14 mouse cellular contexts compared by ENCODE assay signal in genomic region chr7:68072524-68073459, GRCm38 (mm10).
DNase-seq lines count a peak whose midpoint lies in the region; ATAC-seq and TF ChIP-seq lines count a peak whose summit lies in the region.
"Had no signal": no experiment of that assay in that cellular context is flagged by ENCODE, and none has a peak within 500 bp of the region (broad histone marks: within the 10 kb centered on the region; RNA-seq: fewer than 3 reads in every experiment).

No protein-coding gene starts in this region.

- peak overlapping the region; percentile 23 for H3K4me3 ChIP-seq in heart, embryonic 16.5 days (ENCODE audit: low read length)
- H3K4me3 ChIP-seq in embryonic facial prominence, embryonic 14.5 days (ENCODE audit: low read depth, low read length) = no peak overlapping the region
- no peak overlapping the region for H3K4me3 ChIP-seq in limb, embryonic 14.5 days (replicated peaks; ENCODE audit: low read length)
- H3K4me3 ChIP-seq: megakaryocyte, embryonic 14.5 days; neural tube, embryonic 12.5 days had no signal

- DNase-seq in heart, postnatal 10 days = no peak
- no peak for DNase-seq in embryonic facial prominence, embryonic 14.5 days (ENCODE audit: low spot score)
- DNase-seq in kidney, adult 8-10 months = peak; percentile 82 to 87
- DNase-seq in limb, embryonic 14.5 days (ENCODE audit: low spot score) = no peak
- DNase-seq in adrenal gland, postnatal 4 days (ENCODE audit: low spot score in 2 of 2) = no peak
- no peak for DNase-seq in cerebellum, postnatal 25 days
- DNase-seq: adrenal gland, postnatal 25 days; cerebellum, adult 8-10 months; gastrocnemius, postnatal 36 days had no signal

- peak overlapping the region; percentile 84 for H3K27ac ChIP-seq in heart, embryonic 16.5 days (ENCODE audit: low read length)
- H3K27ac ChIP-seq in embryonic facial prominence, embryonic 14.5 days (replicated peaks; ENCODE audit: low read depth, low read length) = peak overlapping the region; percentile 33; the same call in 1 of the 2 replicates
- peak overlapping the region; percentile 38; the same call in 1 of the 2 replicates for H3K27ac ChIP-seq in limb, embryonic 14.5 days (replicated peaks; ENCODE audit: low read depth, low read length)
- H3K27ac ChIP-seq: neural tube, embryonic 12.5 days had no signal

- H3K9ac ChIP-seq in heart, embryonic 16.5 days (ENCODE audit: low read length) = peak overlapping the region; percentile 50
- H3K9ac ChIP-seq in embryonic facial prominence, embryonic 14.5 days (ENCODE audit: low read depth, low read length) = no peak overlapping the region; the same call in 1 of the 2 replicates
- no peak overlapping the region for H3K9ac ChIP-seq in limb, embryonic 14.5 days (ENCODE audit: low read depth, low read length, severe bottlenecking)
- H3K9ac ChIP-seq: neural tube, embryonic 12.5 days had no signal

- no peaks in the 10 kb centered on the region for H3K27me3 ChIP-seq in heart, embryonic 16.5 days (ENCODE audit: control insufficient read depth, insufficient read depth, low read length)
- no peaks in the 10 kb centered on the region for H3K27me3 ChIP-seq in embryonic facial prominence, embryonic 14.5 days (replicated peaks; ENCODE audit: control insufficient read depth, insufficient read depth, low read length)
- no peaks in the 10 kb centered on the region for H3K27me3 ChIP-seq in limb, embryonic 14.5 days (ENCODE audit: control insufficient read depth, insufficient read depth, low read length)
- H3K27me3 ChIP-seq: CH12.LX; megakaryocyte, embryonic 14.5 days; neural tube, embryonic 12.5 days had no signal

- H3K4me1 ChIP-seq in heart, embryonic 16.5 days (ENCODE audit: control insufficient read depth, insufficient read depth, low read length) = peaks cover 72% of the 10 kb centered on the region
- H3K4me1 ChIP-seq in embryonic facial prominence, embryonic 14.5 days (ENCODE audit: control insufficient read depth, insufficient read depth, low read length) = peaks cover 50% of the 10 kb centered on the region
- peaks cover 38% of the 10 kb centered on the region for H3K4me1 ChIP-seq in limb, embryonic 14.5 days (ENCODE audit: control insufficient read depth, insufficient read depth, low read length)

- 66% methylated on average over 14 of the region's 14 CpGs for WGBS in heart, embryonic 16.5 days
- 68% methylated on average over 14 of the region's 14 CpGs for WGBS in embryonic facial prominence, embryonic 14.5 days
- 74% methylated on average over 14 of the region's 14 CpGs for WGBS in limb, embryonic 14.5 days

- peak overlapping the region; percentile 55 for H3K4me2 ChIP-seq in heart, embryonic 16.5 days (ENCODE audit: low read depth, low read length)
- H3K4me2 ChIP-seq in embryonic facial prominence, embryonic 14.5 days (ENCODE audit: low read depth, low read length) = peak overlapping the region; percentile 21
- H3K4me2 ChIP-seq in limb, embryonic 14.5 days (replicated peaks; ENCODE audit: low read depth, low read length, severe bottlenecking) = peak overlapping the region; percentile 31
- H3K4me2 ChIP-seq: neural tube, embryonic 12.5 days had no signal

- TF ChIP-seq POLR2A in limb, embryonic 14.5 days (IDR thresholded peaks at IDR 0.05; ENCODE audit: borderline replicate concordance, extremely low read depth, insufficient read depth, insufficient read length) = no peak

- no peaks in the 10 kb centered on the region for H3K36me3 ChIP-seq in heart, embryonic 16.5 days (ENCODE audit: control insufficient read depth, insufficient read depth)
- H3K36me3 ChIP-seq in embryonic facial prominence, embryonic 14.5 days (ENCODE audit: control insufficient read depth, insufficient read depth, low read length) = no peaks in the 10 kb centered on the region
- H3K36me3 ChIP-seq in limb, embryonic 14.5 days (ENCODE audit: control insufficient read depth, insufficient read depth, low read length) = no peaks in the 10 kb centered on the region
- H3K36me3 ChIP-seq: neural tube, embryonic 12.5 days had no signal

- ATAC-seq in heart, embryonic 16.5 days (replicated peaks; ENCODE audit: extremely low read depth, insufficient read depth, low FRiP score) = no peak
- ATAC-seq in embryonic facial prominence, embryonic 14.5 days (ENCODE audit: low read depth) = no peak
- no peak for ATAC-seq in limb, embryonic 14.5 days (ENCODE audit: low FRiP score, low read depth)
- no peak for ATAC-seq in inflammation-experienced regulatory T-cells, adult 6 months

- no peaks in the 10 kb centered on the region for H3K9me3 ChIP-seq in heart, embryonic 16.5 days (replicated peaks; ENCODE audit: control insufficient read depth, low read length)
- H3K9me3 ChIP-seq in embryonic facial prominence, embryonic 14.5 days (ENCODE audit: control insufficient read depth, low read length) = no peaks in the 10 kb centered on the region
- H3K9me3 ChIP-seq in limb, embryonic 14.5 days (ENCODE audit: control insufficient read depth, low read length) = no peaks in the 10 kb centered on the region
- H3K9me3 ChIP-seq: megakaryocyte, embryonic 14.5 days; neural tube, embryonic 12.5 days had no signal

- intact Hi-C loops in heart, postnatal 10 days (cut with DNase I) = loop anchor here (5.0 kb wide), 2 partner anchors 55 to 120 kb away; partner anchors contain the start of gene Igf1r

Comparison
In these comparisons a context has a peak if more than half of its experiments do, and no peak if none do; other contexts are left out.
1. H3K27ac ChIP-seq: peak in every context shown above with its lines; median percentile 84 in heart, embryonic 16.5 days; 38 in limb, embryonic 14.5 days; 33 in embryonic facial prominence, embryonic 14.5 days.
2. DNase-seq: peak in kidney, adult 8-10 months (2 of 2); none in heart, postnatal 10 days (0 of 2), embryonic facial prominence, embryonic 14.5 days (single experiment), limb, embryonic 14.5 days (single experiment), adrenal gland, postnatal 4 days (0 of 2) and cerebellum, postnatal 25 days (0 of 2).
3. Peak in every context shown above with its lines, with median percentiles within 50 percentile points of each other: H3K4me2 ChIP-seq.